Mouse (Mus musculus) myocyte (in vitro differentiated cells): ENCODE results near the gene Dgkg.

ENCODE experiments used
- E2F4 ChIP-seq: IDR thresholded peaks from one replicate; pipeline ENCODE4 v1.6.1; 2011; ENCODE audit warnings: mild to moderate bottlenecking, control low read depth, moderate library complexity; ENCODE audit not compliant: insufficient read depth
- MAX ChIP-seq: IDR thresholded peaks from one replicate; pipeline ENCODE4 v1.6.1; 2011; ENCODE audit warnings: low read depth, mild to moderate bottlenecking, control low read depth
- MYOD1 ChIP-seq, 3 experiments: IDR thresholded peaks; one replicate each; pipeline ENCODE4 v1.6.1; 2011; ENCODE audit warnings: control low read depth in 2 of 3, low read depth in 2 of 3, mild to moderate bottlenecking in 2 of 3, moderate library complexity in 1 of 3; ENCODE audit not compliant: insufficient read length in 2 of 3, control insufficient read depth in 1 of 3
- MYOG ChIP-seq, 3 experiments: IDR thresholded peaks; one replicate each; pipeline ENCODE4 v1.6.1; 2011; ENCODE audit warnings: control low read depth in 2 of 3, low read depth in 2 of 3, mild to moderate bottlenecking in 2 of 3; ENCODE audit not compliant: insufficient read length in 2 of 3, control insufficient read depth in 1 of 3, insufficient read depth in 1 of 3
- POLR2A ChIP-seq: IDR thresholded peaks from one replicate; pipeline ENCODE4 v1.6.1; 2011; ENCODE audit warnings: low read depth, mild to moderate bottlenecking, control low read depth, moderate library complexity; ENCODE audit not compliant: insufficient read length
- POLR2AphosphoS2 ChIP-seq: IDR thresholded peaks from one replicate; pipeline ENCODE4 v1.6.1; 2011; ENCODE audit warnings: low read depth, control low read depth; ENCODE audit not compliant: insufficient read length
- TCF12 ChIP-seq: IDR thresholded peaks from one replicate; pipeline ENCODE4 v1.6.1; 2011; ENCODE audit warnings: mild to moderate bottlenecking, control low read depth; ENCODE audit not compliant: poor library complexity, insufficient read depth, severe bottlenecking
- USF1 ChIP-seq: IDR thresholded peaks from one replicate; pipeline ENCODE4 v1.6.1; 2011; ENCODE audit warnings: low read depth, mild to moderate bottlenecking, control low read depth, moderate library complexity

DNA sequence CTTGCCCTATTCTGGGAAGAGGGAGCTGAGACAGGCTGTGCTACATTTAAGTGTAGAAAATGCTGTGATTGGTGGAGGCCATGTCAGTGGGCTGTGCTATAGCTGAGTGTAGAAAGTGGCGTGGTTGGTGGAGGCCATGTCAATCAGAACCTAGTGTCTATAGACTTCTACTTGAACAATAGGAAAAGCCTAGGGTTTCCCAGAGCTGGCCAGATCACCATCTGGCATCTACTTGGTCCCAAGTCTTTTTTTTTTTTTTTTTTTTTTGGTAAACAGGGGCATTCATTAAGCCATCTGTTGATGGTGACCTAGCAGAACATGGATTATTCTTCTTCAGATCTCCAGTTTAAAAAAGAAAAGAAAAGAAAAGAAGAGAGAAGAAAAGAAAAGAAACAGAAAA, 60.6 kb downstream of the Dgkg start:
- TF ChIP-seq TCF12 (no peak), USF1 (no peak), POLR2A (no peak), POLR2AphosphoS2 (no peak), MYOG (IDR thresholded peaks at IDR 0.05; ENCODE audit: control insufficient read depth in 1 of 3, insufficient read depth in 1 of 3, insufficient read length in 2 of 3, low read depth in 2 of 3) (no peak), E2F4 (no peak), MYOD1 (IDR thresholded peaks at IDR 0.05; ENCODE audit: control insufficient read depth in 1 of 3, insufficient read length in 2 of 3, low read depth in 2 of 3) (no peak), MAX (no peak)
